Mouse (Mus musculus): Measurements from ENCODE around the gene Hist1h4f.
"Not testable (repeated sequence)": the region's sequence is repeated elsewhere in the genome, so short reads cannot be mapped to it uniquely, and the experiment has no call there.

Gene Hist1h4f

GRCm38 (mm10) chr13:23576906-23577639, 25.6 kb upstream of the Hist1h4f start:
- DNase-seq (ENCODE audit: low read depth in 2 of 2, low spot score in 2 of 2), result no peak

DNA sequence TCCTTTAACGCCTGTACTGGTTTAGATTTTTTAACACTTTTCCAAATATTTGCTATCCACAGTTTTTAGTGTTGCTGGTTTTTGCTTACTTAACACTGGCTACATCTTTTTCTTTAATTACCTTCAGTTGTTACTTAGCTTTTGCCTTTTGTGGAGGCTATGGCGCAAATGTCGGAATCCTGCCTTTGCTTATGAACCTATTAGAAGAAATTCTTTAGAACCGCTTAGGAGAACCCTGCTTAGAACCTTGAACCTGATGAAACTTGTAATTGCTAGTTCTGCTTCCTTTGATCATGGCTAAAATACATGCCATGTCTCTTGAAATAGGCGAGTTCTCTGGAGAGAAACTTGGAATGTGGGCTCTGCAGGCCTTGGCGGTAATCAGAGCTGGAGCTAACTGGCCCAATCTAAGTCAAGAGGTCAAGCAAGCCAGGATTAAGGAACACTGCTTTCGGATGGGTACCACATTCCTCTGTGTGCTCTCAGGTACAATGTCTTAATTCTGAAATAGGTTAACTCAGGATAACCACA, 25.0 kb upstream of the Hist1h4f start:
- DNase-seq (ENCODE audit: low read depth in 2 of 2, low spot score in 2 of 2), result no peak

GRCm38 (mm10) chr13:23575864-23576313, 24.4 kb upstream of the Hist1h4f start:
- DNase-seq (ENCODE audit: low read depth in 2 of 2, low spot score in 2 of 2), result not testable (repeated sequence)

- DNase-seq (ENCODE audit: low read depth in 2 of 2, low spot score in 2 of 2), result no peak
Observed at GRCm38 (mm10) chr13:23575271-23575851, 23.9 kb upstream of the Hist1h4f start, which contains the start of gene Hist1h3d. TSS of gene Hist1h3d (plus strand) at chr13:23575763.

DNA sequence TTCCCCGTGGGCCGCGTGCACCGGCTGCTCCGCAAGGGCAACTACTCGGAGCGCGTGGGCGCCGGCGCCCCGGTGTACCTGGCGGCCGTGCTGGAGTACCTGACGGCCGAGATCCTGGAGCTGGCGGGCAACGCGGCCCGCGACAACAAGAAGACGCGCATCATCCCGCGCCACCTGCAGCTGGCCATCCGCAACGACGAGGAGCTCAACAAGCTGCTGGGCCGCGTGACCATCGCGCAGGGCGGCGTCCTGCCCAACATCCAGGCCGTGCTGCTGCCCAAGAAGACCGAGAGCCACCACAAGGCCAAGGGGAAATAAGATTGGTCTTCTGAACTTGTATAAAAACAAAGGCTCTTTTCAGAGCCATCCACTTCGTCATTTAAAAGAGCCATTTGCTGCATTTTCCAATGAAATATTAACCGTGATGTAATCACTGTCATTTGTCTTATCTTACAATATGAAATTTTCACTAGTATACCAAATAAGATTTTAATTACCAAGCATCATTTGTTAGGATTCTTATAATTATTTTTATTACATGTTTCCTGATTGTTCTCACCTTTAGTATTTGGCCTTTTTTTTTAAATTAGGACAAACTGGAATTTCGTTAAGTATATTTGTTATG, 23.2 kb upstream of the Hist1h4f start:
- DNase-seq (ENCODE audit: low read depth in 2 of 2, low spot score in 2 of 2), result not testable (repeated sequence)

GRCm38 (mm10) chr13:23573898-23574524, 22.6 kb upstream of the Hist1h4f start, which contains the start of the genes Hist1h2bf and Hist1h2ad:
TSS of gene Hist1h2bf (minus strand) at chr13:23574196.
TSS of gene Hist1h2ad (plus strand) at chr13:23574381.
- peak; percentile 68 to 76 for DNase-seq (ENCODE audit: low read depth in 2 of 2, low spot score in 2 of 2)

DNA sequence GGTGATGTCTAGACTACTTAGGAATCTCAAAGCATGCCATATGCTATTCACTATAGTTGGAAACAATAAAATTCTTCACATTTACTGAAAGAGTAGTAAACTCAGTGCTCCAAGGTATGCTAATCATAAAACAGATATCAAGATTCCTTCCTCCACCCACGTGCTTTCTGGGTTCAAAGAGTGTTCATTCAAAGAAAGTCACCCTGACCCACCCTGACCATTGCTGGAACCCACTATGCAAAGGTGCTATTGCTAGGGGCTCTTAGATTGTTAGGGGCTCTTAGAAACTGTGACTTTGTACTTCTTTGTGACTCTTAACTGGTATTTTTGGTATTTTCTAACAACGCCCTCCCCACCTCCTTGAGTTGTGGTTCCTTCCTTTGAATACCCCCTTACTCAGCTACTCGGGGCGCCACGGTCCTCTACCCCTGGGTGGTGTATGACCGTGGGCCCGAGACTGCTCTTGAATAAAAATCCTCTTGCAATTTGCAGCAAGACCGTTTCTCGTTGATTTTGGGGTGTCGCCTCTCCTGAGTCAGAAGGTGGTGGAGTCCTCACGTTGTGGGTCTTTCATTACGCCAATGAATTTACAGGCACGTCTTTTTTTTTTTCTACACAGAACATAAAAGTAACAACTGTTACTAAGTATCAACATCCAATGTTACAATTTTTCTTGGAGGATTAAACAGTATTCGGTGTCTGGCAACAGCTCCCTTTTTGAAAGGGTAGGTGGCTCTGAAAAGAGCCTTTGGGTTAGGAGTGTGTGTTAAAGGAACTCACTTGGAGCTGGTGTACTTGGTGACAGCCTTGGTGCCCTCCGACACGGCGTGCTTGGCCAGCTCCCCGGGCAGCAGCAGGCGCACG, 21.8 kb upstream of the Hist1h4f start:
- not testable (repeated sequence) for DNase-seq (ENCODE audit: low read depth in 2 of 2, low spot score in 2 of 2)

DNA sequence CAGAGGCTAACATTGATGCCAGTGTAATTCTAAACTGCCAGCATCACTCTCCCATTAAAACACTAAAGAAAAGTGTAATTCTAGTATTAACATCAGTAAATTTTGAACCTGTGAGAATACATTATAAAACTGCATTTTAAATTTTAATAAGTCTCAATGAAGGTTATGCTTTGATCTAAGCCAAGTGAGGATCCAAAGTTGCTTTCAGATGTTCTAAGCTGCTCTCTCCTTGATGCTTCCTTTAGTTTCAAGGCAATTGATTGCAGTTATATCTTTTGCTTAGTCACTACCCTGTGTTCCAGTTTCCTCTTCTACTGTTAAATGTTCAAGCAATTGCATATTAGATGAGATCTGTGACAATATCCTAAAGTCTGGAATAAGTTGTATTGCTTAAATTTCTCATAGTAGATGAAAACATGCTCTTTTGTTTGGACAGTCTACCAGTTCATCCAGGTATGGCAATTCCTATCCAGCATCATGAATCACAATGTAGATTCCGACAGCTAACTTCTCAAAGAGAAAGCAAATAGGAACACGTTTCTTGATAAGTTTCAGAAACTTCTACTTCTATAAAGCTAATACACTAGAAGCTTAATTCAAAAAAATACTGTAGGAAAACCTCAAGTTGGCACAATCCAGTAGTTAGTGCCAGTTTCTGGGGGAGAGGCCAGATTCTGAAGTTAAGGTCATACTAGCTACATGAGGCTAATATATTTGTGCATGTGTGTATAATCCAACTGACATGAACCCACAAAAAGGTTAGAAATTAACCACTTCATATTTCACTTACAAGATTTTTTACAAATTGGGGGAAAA, 21.0 kb upstream of the Hist1h4f start:
- no peak for DNase-seq (ENCODE audit: low read depth in 2 of 2, low spot score in 2 of 2)

GRCm38 (mm10) chr13:23571504-23572217, 20.2 kb upstream of the Hist1h4f start:
- not testable (repeated sequence) for DNase-seq (ENCODE audit: low read depth in 2 of 2, low spot score in 2 of 2)

- DNase-seq (ENCODE audit: low read depth in 2 of 2, low spot score in 2 of 2), result peak; percentile 48 to 67
Observed at GRCm38 (mm10) chr13:23571022-23571503, 19.6 kb upstream of the Hist1h4f start, which contains the start of the genes Hist1h2ae and Hist1h2bg. TSS of gene Hist1h2ae (minus strand) at chr13:23571220. TSS of gene Hist1h2bg (plus strand) at chr13:23571396.

DNA sequence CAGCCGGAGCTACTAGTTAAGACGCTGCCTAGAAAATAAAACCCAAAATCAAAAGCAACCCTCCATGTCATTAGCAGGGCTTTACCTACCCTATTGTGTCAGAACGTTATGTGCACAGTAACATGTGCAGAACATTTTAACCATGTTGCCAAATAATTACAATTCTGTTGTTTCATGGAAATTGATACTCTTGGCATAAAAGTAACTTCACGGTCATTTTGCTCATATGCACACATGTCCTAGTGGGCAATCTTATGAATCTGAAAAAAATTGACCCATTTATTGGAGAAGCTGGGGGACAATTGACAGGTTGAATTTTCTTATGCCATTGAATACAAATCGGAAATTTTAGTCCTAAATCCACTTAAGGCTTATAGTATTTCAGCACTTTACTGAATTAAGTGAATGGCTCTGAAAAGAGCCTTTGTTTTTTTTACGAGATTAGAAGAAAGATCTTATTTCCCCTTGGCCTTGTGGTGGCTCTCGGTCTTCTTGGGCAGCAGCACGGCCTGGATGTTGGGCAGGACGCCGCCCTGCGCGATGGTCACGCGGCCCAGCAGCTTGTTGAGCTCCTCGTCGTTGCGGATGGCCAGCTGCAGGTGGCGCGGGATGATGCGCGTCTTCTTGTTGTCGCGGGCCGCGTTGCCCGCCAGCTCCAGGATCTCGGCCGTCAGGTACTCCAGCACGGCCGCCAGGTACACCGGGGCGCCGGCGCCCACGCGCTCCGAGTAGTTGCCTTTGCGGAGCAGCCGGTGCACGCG, 19.0 kb upstream of the Hist1h4f start:
- DNase-seq (ENCODE audit: low read depth in 2 of 2, low spot score in 2 of 2), result not testable (repeated sequence)

DNA sequence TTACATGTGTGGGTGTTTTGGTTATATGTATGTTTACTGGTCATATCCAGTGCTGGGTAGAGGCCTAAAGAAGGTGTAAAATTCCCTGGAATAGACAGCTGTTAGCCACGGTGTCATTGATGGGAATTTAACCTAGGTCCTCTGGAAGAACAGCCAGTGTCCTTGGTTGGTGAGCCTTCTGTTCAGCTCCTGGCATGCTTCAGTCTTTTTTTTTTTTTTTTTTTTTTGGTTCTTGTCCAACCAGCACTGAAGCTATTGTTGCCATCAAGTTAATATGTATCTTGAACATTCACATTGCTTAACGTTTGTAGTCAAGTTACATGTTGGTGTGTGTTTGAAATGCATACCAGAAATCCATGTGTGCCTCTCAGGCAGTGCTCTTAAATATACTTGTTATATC, 13.0 kb upstream of the Hist1h4f start:
- DNase-seq (ENCODE audit: low read depth in 2 of 2, low spot score in 2 of 2), result no peak

DNA sequence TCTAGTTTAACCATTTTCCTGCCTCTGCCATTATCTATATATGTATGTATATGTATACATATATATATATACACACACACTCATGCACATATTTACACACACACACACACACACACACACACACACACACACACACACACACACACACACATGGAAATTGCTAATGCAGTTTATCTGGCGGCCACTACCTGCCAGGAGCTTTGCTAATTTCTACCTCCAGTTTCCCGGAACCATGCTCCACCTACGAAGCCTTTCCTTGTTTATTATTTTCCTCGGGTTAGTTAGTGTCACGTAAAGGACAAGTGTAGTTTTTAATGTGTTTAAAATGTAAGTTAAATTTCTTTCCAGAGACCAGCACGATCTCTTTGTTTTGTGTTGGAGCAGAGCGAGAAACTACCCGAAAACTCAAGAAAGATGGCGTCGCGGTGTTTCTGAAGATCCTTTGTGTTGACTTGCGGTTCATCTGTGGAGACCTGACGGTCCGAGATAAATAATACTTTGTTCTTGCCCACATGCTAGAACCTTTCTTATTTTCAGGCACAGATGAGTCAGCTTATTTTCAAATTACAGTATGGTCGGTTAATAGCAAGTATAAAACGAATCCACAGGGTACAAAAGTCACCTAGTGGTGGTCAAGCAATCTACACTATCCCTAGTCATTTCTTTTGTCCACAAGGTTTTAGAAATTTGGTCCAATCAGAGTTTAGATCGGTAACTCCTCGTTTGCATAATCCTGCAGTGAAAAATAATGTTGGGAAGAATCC, 11.4 kb upstream of the Hist1h4f start:
- peak in 1 of 2 experiments; percentile 28 for DNase-seq (ENCODE audit: low read depth in 2 of 2, low spot score in 2 of 2)

DNA sequence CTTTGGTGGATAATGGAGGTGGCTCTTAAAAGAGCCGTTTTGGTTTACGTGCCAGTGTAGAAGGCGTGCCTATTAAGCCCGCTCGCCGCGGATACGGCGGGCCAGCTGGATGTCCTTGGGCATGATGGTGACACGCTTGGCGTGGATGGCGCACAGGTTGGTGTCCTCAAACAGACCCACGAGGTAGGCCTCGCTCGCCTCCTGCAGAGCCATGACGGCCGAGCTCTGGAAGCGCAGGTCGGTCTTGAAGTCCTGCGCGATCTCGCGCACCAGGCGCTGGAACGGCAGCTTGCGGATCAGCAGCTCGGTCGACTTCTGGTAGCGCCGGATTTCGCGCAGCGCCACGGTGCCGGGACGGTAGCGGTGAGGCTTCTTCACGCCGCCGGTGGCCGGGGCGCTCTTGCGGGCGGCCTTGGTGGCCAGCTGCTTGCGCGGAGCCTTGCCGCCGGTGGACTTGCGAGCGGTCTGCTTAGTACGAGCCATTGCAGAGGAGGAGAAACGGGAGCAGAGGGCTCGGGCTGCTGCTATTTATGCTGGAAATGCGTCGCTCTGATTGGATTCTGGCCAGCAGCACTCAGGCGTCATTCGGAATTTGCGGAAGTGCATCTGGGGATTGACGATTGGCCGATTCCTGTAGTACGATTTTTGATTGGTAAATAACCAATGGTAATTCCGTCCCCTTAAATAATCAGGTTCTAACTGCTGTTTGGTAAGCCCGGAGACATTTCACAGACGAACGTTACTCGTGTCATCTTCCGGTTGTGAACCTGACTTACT, 10.6 kb upstream of the Hist1h4f start, which contains the start of gene Hist1h3e:
Gene Hist1h3e, minus strand, starts transcription at position 487 of the 777 bp plus-strand sequence.
- DNase-seq (ENCODE audit: low read depth in 2 of 2, low spot score in 2 of 2), result peak; percentile 89 to 90

DNA sequence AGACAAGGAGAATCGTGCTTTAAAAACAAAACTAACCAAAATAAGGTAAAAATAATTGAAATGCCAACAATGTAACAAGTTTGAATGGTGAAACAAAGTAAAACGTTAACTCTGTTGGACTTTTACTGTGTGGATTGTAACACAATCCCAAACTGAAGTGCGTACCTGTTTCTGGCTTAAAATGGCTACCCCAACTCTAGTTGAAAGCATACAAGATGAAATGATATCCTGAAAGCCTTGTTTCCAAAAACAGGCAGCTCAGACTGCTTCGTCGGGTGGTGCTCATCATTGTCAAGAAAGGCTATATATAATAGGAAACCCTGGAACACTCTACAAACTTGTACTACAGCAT, 10.1 kb upstream of the Hist1h4f start:
- not testable (repeated sequence) for DNase-seq (ENCODE audit: low read depth in 2 of 2, low spot score in 2 of 2)

- DNase-seq (ENCODE audit: low read depth in 2 of 2, low spot score in 2 of 2), result not testable (repeated sequence)
Observed at GRCm38 (mm10) chr13:23560699-23561098, 9.3 kb upstream of the Hist1h4f start.
